Comparison of ENCODE assay signal across 11 mouse cellular contexts in genomic region chr5:50048960-50049359, GRCm38 (mm10). TPM values are rescaled to one million over a fixed set of nuclear protein-coding genes. Genes with fewer than 3 reads are reported as not detected.
A peak's percentile ranks its signal among the peaks of the same experiment; 100 is the strongest.
DNase-seq lines count a peak whose midpoint lies in the region; ATAC-seq and TF ChIP-seq lines count a peak whose summit lies in the region.
"Had no signal": no experiment of that assay in that cellular context is flagged by ENCODE, and none has a peak within 500 bp of the region (broad histone marks: within the 10 kb centered on the region; RNA-seq: fewer than 3 reads in every experiment).

No protein-coding gene starts in this region.

- no peak for TF ChIP-seq POLR2A in lung, adult 2 months (IDR thresholded peaks at IDR 0.05; ENCODE audit: borderline replicate concordance, extremely low read depth, low read depth, low read length)

- WGBS in lung, adult 2 months: 31% methylated on average over 7 of the region's 7 CpGs
- WGBS in kidney, embryonic 15.5 days: 68% methylated on average over 7 of the region's 7 CpGs

- TF ChIP-seq CTCF in lung, adult 2 months (IDR thresholded peaks at IDR 0.05; ENCODE audit: insufficient read depth, low read length): no peak

- intact Hi-C loops in left cerebral cortex, postnatal 14 days (cut with DNase I): no loop called here

- H3K4me3 ChIP-seq in lung, adult 2 months (replicated peaks; ENCODE audit: extremely low read depth, low read depth, low read length): no peak overlapping the region
- no peak overlapping the region for H3K4me3 ChIP-seq in kidney, embryonic 15.5 days (replicated peaks)

- no peak overlapping the region for H3K4me2 ChIP-seq in kidney, embryonic 15.5 days

- H3K27me3 ChIP-seq in kidney, embryonic 15.5 days: no peaks in the 10 kb centered on the region

- peak; percentile 16 to 56 for DNase-seq in urinary bladder, postnatal 36 days (ENCODE audit: low spot score in 2 of 2)
- DNase-seq in urinary bladder, postnatal 10 days (ENCODE audit: low spot score): no peak
- DNase-seq in heart, adult 9 months (ENCODE audit: low spot score in 2 of 2): peak; percentile 13 to 61
- peak; percentile 32 for DNase-seq in lung, adult 2 months
- DNase-seq in neural tube, embryonic 10.5 days (ENCODE audit: extremely low spot score, low spot score): no peak
- no peak for DNase-seq in T-cell, adult 2 months (ENCODE audit: low spot score)
- no peak for DNase-seq in left cerebral cortex, postnatal 14 days (ENCODE audit: low spot score in 2 of 2)
- DNase-seq: midbrain, embryonic 14.5 days; right cerebral cortex, postnatal 4 days had no signal

- H3K4me1 ChIP-seq in lung, adult 2 months (ENCODE audit: control insufficient read depth, insufficient read depth, low read length): peaks cover 11% of the 10 kb centered on the region
- peaks cover 42% of the 10 kb centered on the region for H3K4me1 ChIP-seq in kidney, embryonic 15.5 days

- no peak overlapping the region for H3K9ac ChIP-seq in kidney, embryonic 15.5 days

- H3K36me3 ChIP-seq in kidney, embryonic 15.5 days: no peaks in the 10 kb centered on the region; the same call in 1 of the 2 replicates
- H3K36me3 ChIP-seq: G1E had no signal

- no peak overlapping the region for H3K27ac ChIP-seq in kidney, embryonic 15.5 days

- no peaks in the 10 kb centered on the region for H3K9me3 ChIP-seq in kidney, embryonic 15.5 days (replicated peaks)

- no peak for ATAC-seq in kidney, embryonic 15.5 days (replicated peaks; ENCODE audit: low FRiP score)

RNA-seq across cellular contexts. Expression of gene Adgra3, which starts 9.8 kb away (rescaled TPM):
- polyA plus RNA-seq in lung, adult 2 months (2012; rRNA removed): 37.2 and 44.1 TPM in 2 replicates
- 39.3 and 40.1 TPM in 2 replicates for polyA plus RNA-seq in kidney, embryonic 15.5 days (2015; fragmentation: Nextera tagmentation; extraction: Ambion mirVana)
- total RNA-seq in left cerebral cortex, postnatal 14 days (2021): 10 to 100 TPM; 31.4 to 33.1 TPM
- polyA plus RNA-seq: G1E had no signal

Comparison
In these comparisons a context has a peak if more than half of its experiments do, and no peak if none do; other contexts are left out.
1. DNase-seq: peak in urinary bladder, postnatal 36 days (2 of 2), heart, adult 9 months (2 of 2) and lung, adult 2 months (single experiment); none in urinary bladder, postnatal 10 days (single experiment), neural tube, embryonic 10.5 days (single experiment), T-cell, adult 2 months (single experiment) and left cerebral cortex, postnatal 14 days (0 of 2).